Comparison of ENCODE assay signal across 9 mouse cellular contexts in genomic region chr2:173307984-173308383, GRCm38 (mm10). TPM values are rescaled to one million over a fixed set of nuclear protein-coding genes. Genes with fewer than 3 reads are reported as not detected.
DNase-seq lines count a peak whose midpoint lies in the region; ATAC-seq lines count a peak whose summit lies in the region.
"Had no signal": no experiment of that assay in that cellular context is flagged by ENCODE, and none has a peak within 500 bp of the region (broad histone marks: within the 10 kb centered on the region; RNA-seq: fewer than 3 reads in every experiment).

No protein-coding gene starts in this region.

- H3K27ac ChIP-seq in heart, embryonic 15.5 days, result peak overlapping the region; percentile 85
- no peak overlapping the region; the same call in 1 of the 2 replicates for H3K27ac ChIP-seq in hindbrain, embryonic 10.5 days
- H3K27ac ChIP-seq in midbrain, embryonic 15.5 days, result peak overlapping the region; percentile 56

- no peaks in the 10 kb centered on the region for H3K9me3 ChIP-seq in heart, embryonic 15.5 days (replicated peaks)
- no peaks in the 10 kb centered on the region for H3K9me3 ChIP-seq in hindbrain, embryonic 10.5 days
- no peaks in the 10 kb centered on the region for H3K9me3 ChIP-seq in midbrain, embryonic 15.5 days

- peaks cover 23% of the 10 kb centered on the region for H3K4me1 ChIP-seq in heart, embryonic 15.5 days (replicated peaks)
- peaks cover 13% of the 10 kb centered on the region for H3K4me1 ChIP-seq in hindbrain, embryonic 10.5 days (replicated peaks)
- peaks cover 15% of the 10 kb centered on the region for H3K4me1 ChIP-seq in midbrain, embryonic 15.5 days

- H3K36me3 ChIP-seq in heart, embryonic 15.5 days, result no peaks in the 10 kb centered on the region
- no peaks in the 10 kb centered on the region for H3K36me3 ChIP-seq in hindbrain, embryonic 10.5 days
- no peaks in the 10 kb centered on the region for H3K36me3 ChIP-seq in midbrain, embryonic 15.5 days (replicated peaks)

- intact Hi-C loops in heart, postnatal 14 days (cut with DNase I), result loop anchor here (2.0 kb wide), 1 partner anchor 77 kb away; no protein-coding TSS in a partner anchor

- ATAC-seq in heart, embryonic 15.5 days (replicated peaks; ENCODE audit: insufficient number of reproducible peaks, insufficient read depth, low FRiP score, low read depth), result no peak
- 0 out of 2 replicates have a peak, but pooled peaks have one; percentile 13 for ATAC-seq in common myeloid progenitor, adult 5-6 weeks (replicated peaks; ENCODE audit: low read depth, poor library complexity, severe bottlenecking)
- peak; percentile 48 for ATAC-seq in midbrain, embryonic 15.5 days (replicated peaks)

- H3K4me3 ChIP-seq in heart, embryonic 15.5 days, result no peak overlapping the region
- H3K4me3 ChIP-seq in hindbrain, embryonic 10.5 days, result peak overlapping the region; percentile 23; the same call in 1 of the 2 replicates
- H3K4me3 ChIP-seq in midbrain, embryonic 15.5 days, result no peak overlapping the region

- no peak for DNase-seq in heart, postnatal 14 days
- DNase-seq in hindbrain, embryonic 10.5 days (ENCODE audit: low spot score), result no peak
- DNase-seq in right cerebral cortex, adult 18-20 months, result no peak
- DNase-seq in gastrocnemius, postnatal 25 days, result no peak
- no peak for DNase-seq in layer of hippocampus, adult 8-10 months (ENCODE audit: low spot score in 2 of 2)
- DNase-seq: lung, adult 2 months had no signal

- no peaks in the 10 kb centered on the region for H3K27me3 ChIP-seq in heart, embryonic 15.5 days
- H3K27me3 ChIP-seq in hindbrain, embryonic 10.5 days (ENCODE audit: insufficient read depth, poor library complexity, severe bottlenecking), result peaks cover 40% of the 10 kb centered on the region
- no peaks in the 10 kb centered on the region for H3K27me3 ChIP-seq in midbrain, embryonic 15.5 days (replicated peaks)

- WGBS in heart, embryonic 15.5 days, result 22% methylated on average over 4 of the region's 4 CpGs
- WGBS in hindbrain, embryonic 10.5 days, result 27% methylated on average over 4 of the region's 4 CpGs
- WGBS in midbrain, embryonic 15.5 days, result 12% methylated on average over 4 of the region's 4 CpGs

- H3K9ac ChIP-seq in heart, embryonic 15.5 days, result no peak overlapping the region
- no peak overlapping the region for H3K9ac ChIP-seq in midbrain, embryonic 15.5 days

- peak overlapping the region; percentile 48 for H3K4me2 ChIP-seq in heart, embryonic 15.5 days
- peak overlapping the region; percentile 45 for H3K4me2 ChIP-seq in midbrain, embryonic 15.5 days

RNA-seq across cellular contexts. Expression of gene Pmepa1, which starts 31.7 kb away (rescaled TPM):
- 4.6 and 5.1 TPM in 2 replicates for polyA plus RNA-seq in heart, embryonic 15.5 days (2015; fragmentation: Nextera tagmentation; extraction: Ambion mirVana)
- 10 to 100 TPM; 32.4 to 32.5 TPM for total RNA-seq in heart, postnatal 14 days (2021)
- total RNA-seq in common myeloid progenitor, adult 5-6 weeks (2017), result 0.18 TPM in 1 of 2 replicates, not detected in the other
- 1.3 and 2.9 TPM in 2 replicates for polyA plus RNA-seq in hindbrain, embryonic 10.5 days (2016; fragmentation: Nextera tagmentation; extraction: Ambion mirVana)
- polyA plus RNA-seq in midbrain, embryonic 15.5 days (2015; fragmentation: Nextera tagmentation; extraction: Ambion mirVana), result 4.1 and 4.6 TPM in 2 replicates
- total RNA-seq in gastrocnemius, postnatal 25 days (2021), result 10 to 100 TPM; 18.2 to 19.2 TPM
- 10 to 100 TPM; 15.0 to 37.8 (median 25.3) TPM for total RNA-seq in layer of hippocampus, adult 8-10 months (2022)

Comparison
In these comparisons a context has a peak if more than half of its experiments do, and no peak if none do; other contexts are left out.
1. RNA of gene Pmepa1, which starts 31.7 kb away (total RNA-seq): 32.4 to 32.5 TPM in heart, postnatal 14 days, 15.0 to 37.8 TPM in layer of hippocampus, adult 8-10 months and 18.2 to 19.2 TPM in gastrocnemius, postnatal 25 days; 0.18 TPM in common myeloid progenitor, adult 5-6 weeks; every median in the first group is over 10 times any median in the second.